In genomic region chr9:107386722-107387121, GRCm38 (mm10) we compare ENCODE assay signal across 10 mouse cellular contexts. TPM values are rescaled to one million over a fixed set of nuclear protein-coding genes. Genes with fewer than 3 reads are reported as not detected.
DNase-seq lines count a peak whose midpoint lies in the region; ATAC-seq and TF ChIP-seq lines count a peak whose summit lies in the region.
"Had no signal": no experiment of that assay in that cellular context is flagged by ENCODE, and none has a peak within 500 bp of the region (broad histone marks: within the 10 kb centered on the region; RNA-seq: fewer than 3 reads in every experiment).

No protein-coding gene starts in this region.

- no peaks in the 10 kb centered on the region for H3K36me3 ChIP-seq in thymus, adult 2 months (ENCODE audit: control insufficient read depth, insufficient read depth, low read length)
- H3K36me3 ChIP-seq in forebrain, embryonic 12.5 days (replicated peaks) = no peaks in the 10 kb centered on the region
- H3K36me3 ChIP-seq: hindbrain, embryonic 15.5 days; midbrain, embryonic 12.5 days had no signal

- 63% methylated on average over 3 of the region's 3 CpGs for WGBS in thymus, adult 2 months
- WGBS in forebrain, embryonic 12.5 days = 59% methylated on average over 3 of the region's 3 CpGs

- H3K9me3 ChIP-seq in forebrain, embryonic 12.5 days = no peaks in the 10 kb centered on the region
- H3K9me3 ChIP-seq: hindbrain, embryonic 15.5 days; midbrain, embryonic 12.5 days had no signal

- TF ChIP-seq CTCF in thymus, adult 2 months (IDR thresholded peaks at IDR 0.05; ENCODE audit: borderline replicate concordance, control insufficient read depth, extremely low read depth, insufficient read depth, low read length, poor library complexity) = no peak

- no peak for TF ChIP-seq POLR2A in thymus, adult 2 months (IDR thresholded peaks at IDR 0.05; ENCODE audit: control insufficient read depth, extremely low read depth, insufficient read depth, low read length, poor library complexity)

- no peak overlapping the region for H3K4me3 ChIP-seq in thymus, adult 2 months (ENCODE audit: control insufficient read depth, insufficient read depth, low read length)
- H3K4me3 ChIP-seq in forebrain, embryonic 12.5 days (replicated peaks) = no peak overlapping the region
- H3K4me3 ChIP-seq: hindbrain, embryonic 15.5 days; midbrain, embryonic 12.5 days had no signal

- no peak overlapping the region for H3K27ac ChIP-seq in thymus, adult 2 months (ENCODE audit: control insufficient read depth, insufficient read depth, low read length)
- no peak overlapping the region for H3K27ac ChIP-seq in forebrain, embryonic 12.5 days
- H3K27ac ChIP-seq: hindbrain, embryonic 15.5 days; midbrain, embryonic 12.5 days had no signal

- peak; percentile 57 for DNase-seq in cerebellum, adult 11 months
- DNase-seq in cerebellum, postnatal 4 days (ENCODE audit: low spot score in 2 of 2) = no peak
- DNase-seq in thymus, adult 2 months = peak; percentile 48
- no peak for DNase-seq in thymus, adult 18-20 months
- DNase-seq in kidney, postnatal 14 days = peak; percentile 38
- DNase-seq in thymus, postnatal 14 days = peak; percentile 56

- H3K27me3 ChIP-seq in thymus, adult 2 months (ENCODE audit: control insufficient read depth, insufficient read depth, low read length) = no peaks in the 10 kb centered on the region
- H3K27me3 ChIP-seq in forebrain, embryonic 12.5 days = peaks cover 49% of the 10 kb centered on the region

- H3K9ac ChIP-seq in forebrain, embryonic 12.5 days = no peak overlapping the region
- H3K9ac ChIP-seq: hindbrain, embryonic 15.5 days; midbrain, embryonic 12.5 days had no signal

- ATAC-seq in inflammation-experienced regulatory T-cells, adult 6 months = no peak
- no peak for ATAC-seq in forebrain, embryonic 12.5 days (ENCODE audit: low FRiP score)

- H3K4me2 ChIP-seq in forebrain, embryonic 12.5 days = no peak overlapping the region
- H3K4me2 ChIP-seq: hindbrain, embryonic 15.5 days; midbrain, embryonic 12.5 days had no signal

- no peaks in the 10 kb centered on the region for H3K4me1 ChIP-seq in thymus, adult 2 months (replicated peaks; ENCODE audit: control insufficient read depth, insufficient read depth, low read length)
- H3K4me1 ChIP-seq in forebrain, embryonic 12.5 days = peaks cover 15% of the 10 kb centered on the region

RNA-seq across cellular contexts. Expression of gene Cacna2d2, which starts 12.7 kb away (rescaled TPM):
- polyA plus RNA-seq in thymus, adult 2 months (2012; rRNA removed) = 7.7 and 8.9 TPM in 2 replicates
- under 1 TPM in 2 of 3 experiments, not detected in 1; 0.19 to 0.44 TPM for polyA plus RNA-seq in inflammation-experienced regulatory T-cells, adult 6 months (2017; shearing (Covaris generic))
- polyA plus RNA-seq in forebrain, embryonic 12.5 days (2016; fragmentation: Nextera tagmentation; extraction: Ambion mirVana) = 3.3 and 3.4 TPM in 2 replicates

RNA-seq across cellular contexts. Expression of gene 6430571L13Rik, which starts 46.3 kb away (rescaled TPM):
- 0.91 and 1.2 TPM in 2 replicates for polyA plus RNA-seq in thymus, adult 2 months (2012; rRNA removed)
- polyA plus RNA-seq in inflammation-experienced regulatory T-cells, adult 6 months (2017; shearing (Covaris generic)) = 1 to 10 TPM in 2 of 3 experiments, under 1 TPM in 1; 0.99 to 3.2 (median 1.3) TPM
- 2.2 and 2.9 TPM in 2 replicates for polyA plus RNA-seq in forebrain, embryonic 12.5 days (2016; fragmentation: Nextera tagmentation; extraction: Ambion mirVana)

RNA-seq across cellular contexts. Expression of gene Hemk1, which starts 48.6 kb away (rescaled TPM):
- 23.6 and 25.5 TPM in 2 replicates for polyA plus RNA-seq in thymus, adult 2 months (2012; rRNA removed)
- polyA plus RNA-seq in inflammation-experienced regulatory T-cells, adult 6 months (2017; shearing (Covaris generic)) = 10 to 100 TPM; 22.0 to 35.2 (median 29.8) TPM
- polyA plus RNA-seq in forebrain, embryonic 12.5 days (2016; fragmentation: Nextera tagmentation; extraction: Ambion mirVana) = 10.3 and 12.0 TPM in 2 replicates

Comparison
In these comparisons a context has a peak if more than half of its experiments do, and no peak if none do; other contexts are left out.
1. DNase-seq: peak in cerebellum, adult 11 months (single experiment), thymus, adult 2 months (single experiment), kidney, postnatal 14 days (single experiment) and thymus, postnatal 14 days (single experiment); none in cerebellum, postnatal 4 days (0 of 2) and thymus, adult 18-20 months (0 of 2).